Mouse (Mus musculus) mouse trophoblast stem cell (cell line): ENCODE data around the gene Dlx3.

Experiments used
- in situ Hi-C, 2 experiments: fragments of 300-500 bp; cut with MseI, MboI; formaldehyde crosslinking; loops; 2 replicates in 1 of 2; 3 replicates in 1 of 2; pipeline ENCODE4 v1.15.1; 2025

The Dlx3 gene

GRCm38 (mm10) chr11:95155511-95155910 lies 35.6 kb downstream of the Dlx3 start:
- in situ Hi-C loops = no loop called here

DNA sequence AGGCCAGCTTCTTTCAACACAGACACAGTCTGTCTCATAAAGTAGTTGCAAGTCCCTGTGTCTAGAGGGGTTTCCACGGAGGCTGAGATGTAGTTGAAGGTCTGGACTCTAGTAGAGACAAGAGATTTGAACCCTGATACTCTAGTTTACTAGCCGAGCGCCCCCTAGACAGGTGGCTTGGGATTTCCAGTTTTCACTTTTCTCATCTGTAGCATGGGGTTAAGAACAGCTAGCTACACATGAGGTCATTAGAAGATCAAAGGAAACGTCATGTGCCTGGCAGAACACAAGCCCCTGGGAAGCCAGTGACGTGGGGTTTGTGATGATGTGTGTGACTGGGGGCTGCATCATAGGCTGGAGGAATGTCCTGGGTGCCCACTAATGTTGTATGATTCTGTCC lies 37.4 kb downstream of the Dlx3 start:
- in situ Hi-C loops = no loop called here

- in situ Hi-C loops = no loop called here
These were observed 38.0 kb downstream of the Dlx3 start for GRCm38 (mm10) chr11:95157872-95158271.

DNA sequence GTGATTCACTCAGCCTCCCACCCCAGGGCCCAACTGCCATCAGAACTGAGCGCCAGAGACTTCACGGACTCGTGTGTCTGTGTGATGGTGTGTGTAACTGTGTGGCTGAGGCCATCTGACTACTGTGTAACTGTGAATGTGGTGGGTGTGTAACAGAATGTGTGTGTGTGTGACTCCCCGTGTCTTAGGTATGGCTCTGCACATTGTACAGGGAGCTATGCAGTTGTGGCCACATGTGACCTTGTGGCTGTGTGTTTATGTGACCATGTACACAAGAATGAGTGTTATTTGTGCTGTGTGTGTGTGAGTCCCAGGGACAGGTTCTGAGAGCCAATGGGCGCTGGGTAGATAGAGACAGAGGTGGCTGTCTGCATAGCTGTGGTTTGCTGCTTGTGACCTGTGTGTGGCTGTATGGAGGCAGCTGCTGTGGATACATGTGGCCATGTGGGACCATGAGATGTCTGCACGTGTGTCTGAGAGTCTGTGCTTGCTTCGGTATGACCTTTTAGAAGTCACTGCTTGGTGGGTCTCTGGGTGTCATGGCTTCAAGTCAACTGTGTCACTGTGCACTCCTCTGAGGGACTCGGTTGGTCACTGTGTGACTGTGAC lies 39.9 kb downstream of the Dlx3 start:
- in situ Hi-C loops = no loop called here

GRCm38 (mm10) chr11:95160693-95161092 lies 40.8 kb downstream of the Dlx3 start:
- in situ Hi-C loops = no loop called here

DNA sequence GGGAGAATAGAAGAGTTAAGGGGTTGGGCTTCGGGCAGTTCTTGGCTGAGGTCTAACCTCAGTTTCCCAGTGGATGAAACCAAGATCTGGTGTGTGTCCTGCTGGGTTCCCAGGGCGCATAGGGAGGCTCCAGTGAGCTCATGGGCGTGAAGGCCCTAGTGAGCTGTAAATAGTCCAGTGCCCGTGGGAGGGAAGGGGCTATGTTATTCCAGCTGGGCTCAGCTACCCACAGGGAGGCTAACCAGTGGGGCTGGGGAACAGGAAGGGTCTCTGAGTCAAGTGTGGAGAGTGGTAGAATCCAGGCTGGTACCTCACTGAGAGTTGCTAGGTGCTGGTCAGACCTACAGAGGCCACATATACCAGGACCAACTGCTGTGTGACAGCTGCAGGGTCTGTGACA lies 41.8 kb downstream of the Dlx3 start:
- in situ Hi-C loops = no loop called here

GRCm38 (mm10) chr11:95165857-95166256 lies 45.9 kb downstream of the Dlx3 start:
- in situ Hi-C loops = no loop called here
